In the genomic region with DNA sequence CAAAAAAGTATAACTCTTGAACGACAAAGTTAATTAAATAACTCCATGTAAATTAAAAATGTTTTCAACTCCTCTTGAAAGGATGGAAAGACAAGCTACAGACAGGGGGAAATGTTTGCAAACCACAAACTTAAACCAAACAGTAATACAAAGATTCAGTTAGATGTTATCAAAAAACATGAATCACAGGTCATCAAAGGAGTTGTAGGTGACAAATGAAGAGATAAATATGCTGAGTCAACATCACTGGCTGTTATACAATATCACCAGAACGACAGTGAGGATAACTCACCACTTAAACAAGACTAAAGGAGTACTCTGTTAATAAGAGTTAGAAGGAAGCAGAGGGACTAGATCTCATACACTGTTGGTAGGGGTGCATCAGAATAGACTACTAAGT, we compare ENCODE assay signal across 28 mouse cellular contexts. TPM values are rescaled to one million over a fixed set of nuclear protein-coding genes. Genes with fewer than 3 reads are reported as not detected.
DNase-seq lines count a peak whose midpoint lies in the region; ATAC-seq and TF ChIP-seq lines count a peak whose summit lies in the region.
"Had no signal": no experiment of that assay in that cellular context is flagged by ENCODE, and none has a peak within 500 bp of the region (broad histone marks: within the 10 kb centered on the region; RNA-seq: fewer than 3 reads in every experiment).

No protein-coding gene starts in this region.

- in situ Hi-C loops in ES-E14 (cut with MboI; ENCODE audit: low sequenced_read_pairs in 2 of 2, unreplicated experiment in 2 of 2) = no loop called here

- no peak overlapping the region for H3K27ac ChIP-seq in ES-E14 (ENCODE audit: insufficient read depth, low read depth, low read length, poor library complexity, severe bottlenecking)
- no peak overlapping the region for H3K27ac ChIP-seq in midbrain, embryonic 13.5 days
- H3K27ac ChIP-seq: embryonic facial prominence, embryonic 10.5 days; embryonic facial prominence, embryonic 13.5 days; forebrain, embryonic 12.5 days; forebrain, embryonic 15.5 days; heart, adult 2 months; heart, embryonic 10.5 days; heart, embryonic 13.5 days; hindbrain, embryonic 15.5 days had no signal

- DNase-seq in CD4-positive helper T cell, adult 2 months (ENCODE audit: low read depth, low spot score) = peak; percentile 43
- no peak for DNase-seq in ES-E14 (ENCODE audit: low read depth, low spot score)
- DNase-seq in induced T-regulatory cell, adult 2 months (ENCODE audit: low read depth) = peak; percentile 35
- no peak for DNase-seq in heart, adult 11 months
- DNase-seq in left cerebral cortex, postnatal 25 days (ENCODE audit: low spot score in 2 of 2) = no peak
- DNase-seq: adrenal gland, adult 8-10 months; adrenal gland, postnatal 25 days; cerebellum, adult 11-12 months; cerebellum, adult 8-10 months; cerebellum, postnatal 10 days; cerebellum, postnatal 36 days; embryo, embryonic 11 days; gastrocnemius, postnatal 25 days; heart, adult 2 months; heart, postnatal 14 days; heart, postnatal 4 days; kidney, adult 18-20 months had no signal

- peaks cover 4% of the 10 kb centered on the region for H3K36me3 ChIP-seq in ES-E14 (ENCODE audit: control insufficient read depth, insufficient read depth, low read length, poor library complexity, severe bottlenecking)
- H3K36me3 ChIP-seq in midbrain, embryonic 13.5 days = peaks cover 25% of the 10 kb centered on the region

- no peak overlapping the region for H3K9ac ChIP-seq in ES-E14 (ENCODE audit: insufficient read depth, low read depth, low read length, poor library complexity, severe bottlenecking)
- H3K9ac ChIP-seq in midbrain, embryonic 13.5 days (replicated peaks) = no peak overlapping the region
- H3K9ac ChIP-seq: embryonic facial prominence, embryonic 13.5 days; forebrain, embryonic 12.5 days; forebrain, embryonic 15.5 days; heart, embryonic 13.5 days; hindbrain, embryonic 15.5 days had no signal

- H3K4me3 ChIP-seq in ES-E14 (ENCODE audit: insufficient read depth in 1 of 2, low read depth in 1 of 2, low read length in 2 of 2, poor library complexity in 1 of 2, severe bottlenecking in 1 of 2) = no peak overlapping the region
- no peak overlapping the region for H3K4me3 ChIP-seq in midbrain, embryonic 13.5 days (replicated peaks)
- H3K4me3 ChIP-seq: embryonic facial prominence, embryonic 10.5 days; embryonic facial prominence, embryonic 13.5 days; erythroblast, embryonic 14.5 days; forebrain, embryonic 12.5 days; forebrain, embryonic 15.5 days; heart, adult 2 months; heart, embryonic 10.5 days; heart, embryonic 13.5 days; hindbrain, embryonic 15.5 days had no signal

- intact Hi-C loops in left cerebral cortex, postnatal 25 days (cut with DNase I) = no loop called here

- WGBS in midbrain, embryonic 13.5 days = 92% methylated on average over 2 of the region's 2 CpGs

- H3K9me3 ChIP-seq in ES-E14 (ENCODE audit: control insufficient read depth, insufficient read depth, low read depth, low read length) = no peaks in the 10 kb centered on the region
- no peaks in the 10 kb centered on the region for H3K9me3 ChIP-seq in midbrain, embryonic 13.5 days
- H3K9me3 ChIP-seq: embryonic facial prominence, embryonic 10.5 days; embryonic facial prominence, embryonic 13.5 days; forebrain, embryonic 12.5 days; forebrain, embryonic 15.5 days; G1E; heart, embryonic 10.5 days; heart, embryonic 13.5 days; hindbrain, embryonic 15.5 days had no signal

- ATAC-seq in midbrain, embryonic 13.5 days = no peak
- ATAC-seq: forebrain, embryonic 15.5 days; intestine, embryonic 16.5 days had no signal

- no peaks in the 10 kb centered on the region for H3K4me1 ChIP-seq in ES-E14 (ENCODE audit: control insufficient read depth in 2 of 2, insufficient read depth in 2 of 2, low read length in 2 of 2, poor library complexity in 1 of 2)
- H3K4me1 ChIP-seq in midbrain, embryonic 13.5 days (replicated peaks) = no peaks in the 10 kb centered on the region
- H3K4me1 ChIP-seq: embryonic facial prominence, embryonic 10.5 days; embryonic facial prominence, embryonic 13.5 days; forebrain, embryonic 12.5 days; forebrain, embryonic 15.5 days; heart, embryonic 10.5 days; heart, embryonic 13.5 days; hindbrain, embryonic 15.5 days had no signal

- no peaks in the 10 kb centered on the region for H3K27me3 ChIP-seq in midbrain, embryonic 13.5 days
- H3K27me3 ChIP-seq: embryonic facial prominence, embryonic 13.5 days; forebrain, embryonic 12.5 days; forebrain, embryonic 15.5 days; heart, embryonic 13.5 days; hindbrain, embryonic 15.5 days had no signal

- H3K4me2 ChIP-seq in midbrain, embryonic 13.5 days (replicated peaks) = no peak overlapping the region
- H3K4me2 ChIP-seq: embryonic facial prominence, embryonic 13.5 days; forebrain, embryonic 12.5 days; forebrain, embryonic 15.5 days; heart, embryonic 13.5 days; hindbrain, embryonic 15.5 days had no signal

TF ChIP-seq in ES-E14, 5 proteins besides CTCF, POLR2A, EP300 and RAD21:
- TF ChIP-seq MAFK (IDR thresholded peaks at IDR 0.05; ENCODE audit: insufficient read depth, low read depth, low read length) (0 out of 2 replicates have a peak, but pooled peaks have one; percentile 22), HCFC1 (IDR thresholded peaks at IDR 0.05; ENCODE audit: borderline replicate concordance, insufficient read depth, low read length) (no peak), ZNF384 (IDR thresholded peaks at IDR 0.05; ENCODE audit: low read depth, low read length) (no peak), CHD2 (IDR thresholded peaks at IDR 0.05; ENCODE audit: low read depth, low read length) (no peak)

RNA-seq across cellular contexts. Expression of a gene that starts 48.1 kb away (rescaled TPM):
- 69.9 and 115 TPM in 2 replicates for total RNA-seq in ES-E14 (2012; rRNA removed)
- total RNA-seq in left cerebral cortex, postnatal 25 days (2021) = 100 to 1,000 TPM; 100 to 113 TPM
- polyA plus RNA-seq in midbrain, embryonic 13.5 days (2015; fragmentation: Nextera tagmentation; extraction: Ambion mirVana) = 23.9 and 25.6 TPM in 2 replicates

Comparison
In these comparisons a context has a peak if more than half of its experiments do, and no peak if none do; other contexts are left out.
1. DNase-seq: peak in CD4-positive helper T cell, adult 2 months (single experiment) and induced T-regulatory cell, adult 2 months (single experiment); none in ES-E14 (single experiment), heart, adult 11 months (single experiment) and left cerebral cortex, postnatal 25 days (0 of 2).